Mouse (Mus musculus): ENCODE measurements around the gene Lig4.

DNA sequence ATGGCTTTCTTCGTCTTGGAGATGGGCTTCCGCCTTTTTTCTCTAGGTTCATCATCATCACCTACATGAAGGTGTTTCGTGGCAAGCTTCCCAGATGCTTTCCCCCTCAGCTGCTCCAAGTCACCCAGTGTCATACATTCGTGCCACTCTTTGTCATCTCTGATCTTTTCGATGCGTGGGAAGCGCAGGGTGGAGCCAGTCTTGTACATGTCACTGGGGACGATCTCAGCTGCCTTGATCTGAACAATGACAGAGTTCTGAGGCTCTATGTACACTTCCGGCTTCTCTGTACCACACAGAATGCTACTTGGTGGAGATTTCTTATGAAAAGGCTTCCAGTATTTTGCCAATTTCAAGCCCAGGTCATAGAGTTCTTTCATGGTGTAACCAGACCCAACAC is 5.6 kb downstream of the Lig4 start:
- TF ChIP-seq POLR2A (IDR thresholded peaks at IDR 0.05; ENCODE audit: borderline replicate concordance, insufficient read depth, low read length) = no peak
- no peak for TF ChIP-seq CTCF (IDR thresholded peaks at IDR 0.05; ENCODE audit: borderline replicate concordance, insufficient read depth, low read depth, low read length)
